In the genomic region with DNA sequence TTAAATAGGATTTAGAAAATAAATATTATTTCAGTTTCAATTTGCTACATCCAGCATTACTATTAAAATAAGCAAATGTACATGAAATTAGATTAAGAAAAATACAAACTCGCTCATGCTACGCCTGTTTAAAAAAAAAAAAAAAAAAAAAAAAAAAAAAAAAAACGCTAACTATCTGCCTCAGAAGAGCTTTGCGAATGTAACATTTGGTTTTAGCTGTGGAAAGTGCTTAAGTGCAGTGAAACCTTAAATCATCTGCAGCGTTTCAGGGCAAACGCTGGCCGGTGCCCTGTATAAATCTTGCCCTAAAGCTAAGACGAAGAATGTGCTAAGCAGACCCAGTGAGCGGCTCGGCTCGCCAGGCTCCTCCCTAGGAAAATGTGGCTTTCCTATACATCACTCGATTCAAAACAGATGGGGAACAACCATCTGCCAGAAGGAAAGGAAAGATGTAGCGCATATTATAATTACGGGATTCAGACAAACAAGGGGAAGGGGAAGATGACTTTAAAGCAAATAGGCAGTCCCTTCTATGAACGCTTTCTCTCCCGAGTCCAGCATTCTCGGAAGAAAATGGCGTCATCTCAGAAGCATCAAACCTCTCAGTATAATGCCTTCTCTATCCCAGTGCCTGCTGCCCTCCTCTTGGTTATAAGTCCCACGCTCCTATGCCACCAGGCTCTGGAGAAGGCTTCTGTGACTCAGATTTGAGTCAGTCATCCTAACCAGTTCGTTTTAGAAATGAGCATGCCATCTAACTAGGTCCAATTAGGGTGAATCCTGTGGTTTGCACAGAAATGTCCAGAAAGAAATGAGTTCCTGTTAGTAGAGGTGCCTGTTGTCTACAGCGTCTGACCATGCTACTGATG, we compare ENCODE assay signal across 8 mouse cellular contexts.
DNase-seq lines count a peak whose midpoint lies in the region; ATAC-seq lines count a peak whose summit lies in the region.
"Had no signal": no experiment of that assay in that cellular context is flagged by ENCODE, and none has a peak within 500 bp of the region (broad histone marks: within the 10 kb centered on the region; RNA-seq: fewer than 3 reads in every experiment).

No protein-coding gene starts in this region.

- no peak for ATAC-seq in lung, embryonic 15.5 days (ENCODE audit: borderline replicate concordance, extremely low read depth, low FRiP score, low TSS enrichment)
- peak; percentile 80; the same call in 1 of the 2 replicates for ATAC-seq in embryonic facial prominence, embryonic 13.5 days (ENCODE audit: insufficient number of reproducible peaks, insufficient read depth, low FRiP score, low TSS enrichment, low read depth)
- no peak for ATAC-seq in stomach, embryonic 16.5 days (ENCODE audit: insufficient read depth, low FRiP score)
- no peak for ATAC-seq in midbrain, embryonic 11.5 days (ENCODE audit: low FRiP score)
- ATAC-seq: activated CD4-positive, CD25-positive, alpha-beta regulatory T cell, adult 4 months had no signal

- no peak overlapping the region for H3K9ac ChIP-seq in lung, embryonic 15.5 days
- no peak overlapping the region for H3K9ac ChIP-seq in embryonic facial prominence, embryonic 13.5 days
- H3K9ac ChIP-seq in stomach, embryonic 16.5 days (ENCODE audit: low read length), result no peak overlapping the region
- H3K9ac ChIP-seq in midbrain, embryonic 11.5 days (ENCODE audit: low read length), result no peak overlapping the region

- 56% methylated on average over 21 of the region's 21 CpGs for WGBS in lung, embryonic 15.5 days
- 19% methylated on average over 21 of the region's 21 CpGs for WGBS in embryonic facial prominence, embryonic 13.5 days
- WGBS in limb, embryonic 10.5 days, result 44% methylated on average over 21 of the region's 21 CpGs
- WGBS in stomach, embryonic 16.5 days, result 48% methylated on average over 21 of the region's 21 CpGs
- WGBS in midbrain, embryonic 11.5 days, result 84% methylated on average over 21 of the region's 21 CpGs

- no peak overlapping the region for H3K27ac ChIP-seq in lung, embryonic 15.5 days
- H3K27ac ChIP-seq in embryonic facial prominence, embryonic 13.5 days, result peak overlapping the region; percentile 93
- H3K27ac ChIP-seq in limb, embryonic 10.5 days, result peak overlapping the region; percentile 50; the same call in 1 of the 2 replicates
- no peak overlapping the region for H3K27ac ChIP-seq in stomach, embryonic 16.5 days (ENCODE audit: low read length)
- no peak overlapping the region for H3K27ac ChIP-seq in midbrain, embryonic 11.5 days (ENCODE audit: low read depth, low read length)

- H3K36me3 ChIP-seq in lung, embryonic 15.5 days, result no peaks in the 10 kb centered on the region
- no peaks in the 10 kb centered on the region for H3K36me3 ChIP-seq in embryonic facial prominence, embryonic 13.5 days
- no peaks in the 10 kb centered on the region for H3K36me3 ChIP-seq in limb, embryonic 10.5 days
- no peaks in the 10 kb centered on the region for H3K36me3 ChIP-seq in stomach, embryonic 16.5 days (ENCODE audit: control insufficient read depth, insufficient read depth, low read length)
- no peaks in the 10 kb centered on the region for H3K36me3 ChIP-seq in midbrain, embryonic 11.5 days (ENCODE audit: control insufficient read depth, insufficient read depth, low read length)

- no peaks in the 10 kb centered on the region for H3K27me3 ChIP-seq in lung, embryonic 15.5 days
- no peaks in the 10 kb centered on the region for H3K27me3 ChIP-seq in embryonic facial prominence, embryonic 13.5 days
- no peaks in the 10 kb centered on the region for H3K27me3 ChIP-seq in limb, embryonic 10.5 days (ENCODE audit: low read depth, poor library complexity, severe bottlenecking)
- no peaks in the 10 kb centered on the region for H3K27me3 ChIP-seq in stomach, embryonic 16.5 days (ENCODE audit: control insufficient read depth, insufficient read depth, low read length)
- no peaks in the 10 kb centered on the region for H3K27me3 ChIP-seq in midbrain, embryonic 11.5 days (ENCODE audit: control insufficient read depth, insufficient read depth, low read length)

- no peaks in the 10 kb centered on the region for H3K4me1 ChIP-seq in lung, embryonic 15.5 days
- peaks cover 21% of the 10 kb centered on the region for H3K4me1 ChIP-seq in embryonic facial prominence, embryonic 13.5 days
- H3K4me1 ChIP-seq in limb, embryonic 10.5 days, result peaks cover 20% of the 10 kb centered on the region
- no peaks in the 10 kb centered on the region for H3K4me1 ChIP-seq in stomach, embryonic 16.5 days (ENCODE audit: control insufficient read depth, insufficient read depth, low read length)
- no peaks in the 10 kb centered on the region for H3K4me1 ChIP-seq in midbrain, embryonic 11.5 days (ENCODE audit: control insufficient read depth, insufficient read depth, low read length)

- 0 out of 2 replicates have a peak overlapping the region, but pooled peaks have one; percentile 1 for H3K4me3 ChIP-seq in lung, embryonic 15.5 days
- H3K4me3 ChIP-seq in embryonic facial prominence, embryonic 13.5 days, result peak overlapping the region; percentile 17
- peak overlapping the region; percentile 21; the same call in 1 of the 2 replicates for H3K4me3 ChIP-seq in limb, embryonic 10.5 days
- H3K4me3 ChIP-seq in stomach, embryonic 16.5 days (replicated peaks; ENCODE audit: low read length), result peak overlapping the region; percentile 11
- no peak overlapping the region for H3K4me3 ChIP-seq in midbrain, embryonic 11.5 days (ENCODE audit: low read depth, low read length)

- H3K9me3 ChIP-seq in lung, embryonic 15.5 days, result no peaks in the 10 kb centered on the region
- H3K9me3 ChIP-seq in embryonic facial prominence, embryonic 13.5 days, result no peaks in the 10 kb centered on the region
- no peaks in the 10 kb centered on the region for H3K9me3 ChIP-seq in limb, embryonic 10.5 days (replicated peaks)
- H3K9me3 ChIP-seq in stomach, embryonic 16.5 days (replicated peaks; ENCODE audit: control insufficient read depth, low read length), result no peaks in the 10 kb centered on the region
- peaks cover 4% of the 10 kb centered on the region; the same call in 1 of the 2 replicates for H3K9me3 ChIP-seq in midbrain, embryonic 11.5 days (ENCODE audit: control insufficient read depth, low read length)

- DNase-seq in lung, adult 18-20 months, result no peak
- DNase-seq in limb, embryonic 10.5 days (ENCODE audit: low spot score), result peak; percentile 58
- no peak for DNase-seq in adrenal gland, postnatal 4 days (ENCODE audit: low spot score in 2 of 2)
- DNase-seq in midbrain, embryonic 11.5 days (ENCODE audit: low spot score, missing footprints), result no peak

- H3K4me2 ChIP-seq in lung, embryonic 15.5 days, result peak overlapping the region; percentile 40
- H3K4me2 ChIP-seq in embryonic facial prominence, embryonic 13.5 days, result peak overlapping the region; percentile 42
- H3K4me2 ChIP-seq in stomach, embryonic 16.5 days (ENCODE audit: low read depth, low read length), result peak overlapping the region; percentile 45
- H3K4me2 ChIP-seq in midbrain, embryonic 11.5 days, result no peak overlapping the region

Comparison
In these comparisons a context has a peak if more than half of its experiments do, and no peak if none do; other contexts are left out.
1. H3K27ac ChIP-seq: peak in embryonic facial prominence, embryonic 13.5 days (single experiment) and limb, embryonic 10.5 days (single experiment); none in lung, embryonic 15.5 days (single experiment), stomach, embryonic 16.5 days (single experiment) and midbrain, embryonic 11.5 days (single experiment).